Mouse (Mus musculus) liver, embryonic 14.5 days (tissue): ENCODE measurements around the gene Cd302. TPM values are rescaled to one million over a fixed set of nuclear protein-coding genes. Genes with fewer than 3 reads are reported as not detected.

Source experiments
- ATAC-seq: fragments of 200-750 bp; cut with Nextera tagmentation; 2 replicates; pipeline ENCODE4 v1.8.0; 2017; ENCODE audit warnings: moderate number of reproducible peaks, mild to moderate bottlenecking, moderate library complexity; ENCODE audit not compliant: insufficient read depth
- DNase-seq, 3 experiments: peaks; one replicate each; pipeline ENCODE4 v3.0.0-alpha.2; 2012 to 2013; ENCODE audit warnings: low read depth in 3 of 3, low spot score in 3 of 3
- H3K27ac ChIP-seq: fragments of 300-500 bp; sonication (generic); 2 replicates; pipeline ENCODE4 v1.5.1; 2014; ENCODE audit warnings: moderate library complexity, mild to moderate bottlenecking, control low read depth, inconsistent platforms
- H3K27me3 ChIP-seq: fragments of 300-500 bp; sonication (generic); 2 replicates; pipeline ENCODE4 v1.6.1; 2014; ENCODE audit warnings: mild to moderate bottlenecking, low read length, moderate library complexity; ENCODE audit not compliant: control insufficient read depth, insufficient read depth
- H3K36me3 ChIP-seq: fragments of 300-500 bp; sonication (generic); replicated peaks from 2 replicates; pipeline ENCODE4 v1.6.1; 2014; ENCODE audit warnings: low read depth; ENCODE audit not compliant: control insufficient read depth, insufficient read depth
- H3K4me1 ChIP-seq, 2 experiments: fragments of 200-500 bp in 1 of 2; fragments of 300-500 bp in 1 of 2; sonication (generic) in 1 of 2; replicated peaks; 2 replicates each; pipeline ENCODE4 v1.6.1; 2012 to 2014; ENCODE audit warnings: antibody characterized with exemption in 1 of 2, inconsistent platforms in 1 of 2, low read length in 1 of 2; ENCODE audit not compliant: control insufficient read depth in 2 of 2, insufficient read depth in 2 of 2
- H3K4me2 ChIP-seq: fragments of 300-500 bp; sonication (generic); 2 replicates; pipeline ENCODE4 v1.6.1; 2014; ENCODE audit warnings: low read depth, mild to moderate bottlenecking, control low read depth, moderate library complexity
- H3K4me3 ChIP-seq, 2 experiments: fragments of 200-500 bp in 1 of 2; fragments of 300-500 bp in 1 of 2; sonication (generic) in 1 of 2; 2 replicates each; pipeline ENCODE4 v1.5.1; 2012 to 2014; ENCODE audit warnings: low read depth in 2 of 2, low read length in 2 of 2, mild to moderate bottlenecking in 2 of 2, control low read depth in 1 of 2, inconsistent platforms in 1 of 2, moderate library complexity in 1 of 2; ENCODE audit not compliant: insufficient read depth in 1 of 2
- H3K9ac ChIP-seq: fragments of 300-500 bp; sonication (generic); replicated peaks from 2 replicates; pipeline ENCODE4 v1.6.1; 2014; ENCODE audit warnings: mild to moderate bottlenecking, control low read depth, moderate library complexity
- H3K9me3 ChIP-seq: fragments of 300-500 bp; sonication (generic); 2 replicates; pipeline ENCODE4 v1.6.1; 2016; ENCODE audit warnings: low read length, mixed read lengths; ENCODE audit not compliant: control insufficient read depth
- CTCF ChIP-seq: IDR thresholded peaks from 2 replicates; pipeline ENCODE4 v1.5.1; 2016; ENCODE audit warnings: antibody characterized with exemption, low read depth, control low read depth
- EP300 ChIP-seq: IDR thresholded peaks from 2 replicates; pipeline ENCODE4 v1.6.1; 2016; ENCODE audit warnings: antibody characterized with exemption, low read depth
- WGBS: fragments of 180-500 bp; shearing (Covaris S2); extraction: QIAGEN DNeasy Blood & Tissue Kit; methylation state at CpG from one replicate; pipeline ENCODE4 v1.1.7; 2014; ENCODE audit not compliant: insufficient replicate concordance; 5-methylcytosine and 5-hydroxymethylcytosine counted together
- polyA plus RNA-seq, 2 experiments: library from polyadenylated mRNA; depleted of rRNA in 1 of 2; stranded (reverse) in 1 of 2; unstranded in 1 of 2; fragments of >200 nt; fragmentation: Nextera tagmentation in 1 of 2; extraction: Ambion mirVana in 1 of 2; gene quantifications; 2 replicates each; pipeline versions ENCODE4 v1.2.1 to v1.2.3; 2012 to 2014

Cd302 gene
- polyA plus RNA-seq, 2 experiments, result 24.6 to 75.5 TPM

GRCm38 (mm10) chr2:60282625-60283024, 1.7 kb downstream of the Cd302 start:
- no peaks in the 10 kb centered on the region for H3K9me3 ChIP-seq
- H3K27ac ChIP-seq, result no peak overlapping the region
- 65% methylated on average over 4 of the region's 4 CpGs for WGBS
- no peak for DNase-seq
- H3K36me3 ChIP-seq, result no peaks in the 10 kb centered on the region
- no peak for ATAC-seq
- H3K27me3 ChIP-seq, result peaks cover 18% of the 10 kb centered on the region
- peak overlapping the region; percentile 32 to 47; a peak in 3 of 4 replicates for H3K4me3 ChIP-seq
- TF ChIP-seq CTCF (no peak), EP300 (no peak)
- no peaks in the 10 kb centered on the region for H3K4me1 ChIP-seq
- peak overlapping the region; percentile 60 for H3K4me2 ChIP-seq
- no peak overlapping the region for H3K9ac ChIP-seq

- Histone ChIP-seq H3K4me3 (no peak overlapping the region), H3K4me1 (no peaks in the 10 kb centered on the region), H3K27ac (no peak overlapping the region), H3K27me3 (peaks cover 9% of the 10 kb centered on the region), H3K4me2 (no peak overlapping the region), H3K9ac (no peak overlapping the region), H3K36me3 (no peaks in the 10 kb centered on the region), H3K9me3 (no peaks in the 10 kb centered on the region)
- DNase-seq (no peak), ATAC-seq (no peak)
- WGBS, result 40% methylated on average over 4 of the region's 4 CpGs
- TF ChIP-seq EP300, result no peak
- no peak for TF ChIP-seq CTCF
These were observed 5.7 kb downstream of the Cd302 start for GRCm38 (mm10) chr2:60278627-60279026.

GRCm38 (mm10) chr2:60269856-60270479, 14.3 kb downstream of the Cd302 start:
- Histone ChIP-seq H3K36me3 (no peaks in the 10 kb centered on the region), H3K27ac (no peak overlapping the region), H3K4me2 (no peak overlapping the region), H3K4me3 (no peak overlapping the region), H3K9me3 (no peaks in the 10 kb centered on the region), H3K9ac (no peak overlapping the region), H3K4me1 (0 out of 4 replicates have a peak, but pooled peaks cover 0 to 3% of the 10 kb centered on the region in 2 experiments), H3K27me3 (no peaks in the 10 kb centered on the region)
- ATAC-seq (no peak), DNase-seq (no peak)
- no peak for TF ChIP-seq CTCF
- no peak for TF ChIP-seq EP300
- WGBS, result 77% methylated on average over 14 of the region's 14 CpGs

GRCm38 (mm10) chr2:60267567-60267966, 16.7 kb downstream of the Cd302 start:
- Histone ChIP-seq H3K36me3 (no peaks in the 10 kb centered on the region), H3K9me3 (no peaks in the 10 kb centered on the region), H3K9ac (no peak overlapping the region), H3K4me2 (no peak overlapping the region), H3K27ac (no peak overlapping the region), H3K4me1 (0 out of 4 replicates have a peak, but pooled peaks cover 0 to 3% of the 10 kb centered on the region in 2 experiments), H3K27me3 (no peaks in the 10 kb centered on the region), H3K4me3 (no peak overlapping the region)
- WGBS, result 44% methylated on average over 1 of the region's 1 CpGs
- TF ChIP-seq CTCF (no peak), EP300 (no peak)
- no peak for DNase-seq
- ATAC-seq, result no peak

GRCm38 (mm10) chr2:60260621-60261350, 23.5 kb downstream of the Cd302 start:
- no peaks in the 10 kb centered on the region; the same call in 1 of the 2 replicates for H3K36me3 ChIP-seq
- no peak for ATAC-seq
- H3K9me3 ChIP-seq, result no peaks in the 10 kb centered on the region
- no peak overlapping the region for H3K9ac ChIP-seq
- no peak overlapping the region for H3K27ac ChIP-seq
- 65% methylated on average over 5 of the region's 5 CpGs for WGBS
- no peaks in the 10 kb centered on the region for H3K4me1 ChIP-seq
- no peak overlapping the region for H3K4me2 ChIP-seq
- H3K27me3 ChIP-seq, result no peaks in the 10 kb centered on the region
- TF ChIP-seq EP300 (no peak), CTCF (no peak)
- H3K4me3 ChIP-seq, result no peak overlapping the region
- no peak for DNase-seq
